Mouse (Mus musculus): ENCODE measurements at regions not wholly inside any gene's neighbourhood (a gene's known extent, or its start where the extent isn't known, plus 50 kb on each side); places are given as distances from the start of the nearest gene placed in this dataset.

GRCm38 (mm10) chr2:123813182-123813949 is 276.4 kb upstream of the Sema6d start:
- TF ChIP-seq CTCF (IDR thresholded peaks at IDR 0.05; ENCODE audit: borderline replicate concordance, extremely low read depth, insufficient read depth, insufficient read length) = no peak
- TF ChIP-seq POLR2A (IDR thresholded peaks at IDR 0.05; ENCODE audit: borderline replicate concordance, extremely low read depth, insufficient read depth, insufficient read length, poor library complexity, severe bottlenecking) = no peak
